ENCODE assay signal across 16 mouse cellular contexts in genomic region chr6:9083851-9084250, GRCm38 (mm10).
"Had no signal": no experiment of that assay in that cellular context is flagged by ENCODE, and none has a peak within 500 bp of the region (broad histone marks: within the 10 kb centered on the region; RNA-seq: fewer than 3 reads in every experiment).

No protein-coding gene starts in this region.

- H3K4me3 ChIP-seq: layer of hippocampus, adult 2 months; limb, embryonic 15.5 days; liver, embryonic 12.5 days; midbrain, embryonic 10.5 days; myocyte; neural tube, embryonic 15.5 days had no signal

- H3K4me1 ChIP-seq: limb, embryonic 15.5 days; liver, embryonic 12.5 days; midbrain, embryonic 10.5 days; neural tube, embryonic 15.5 days had no signal

- DNase-seq: kidney, postnatal 36 days; lung, embryonic 14.5 days; lung, postnatal 10 days; lung, postnatal 4 days; midbrain, embryonic 14.5 days; right cerebral cortex, adult 18-20 months; right cerebral cortex, postnatal 25 days; thymus, postnatal 4 days had no signal

- H3K36me3 ChIP-seq: limb, embryonic 15.5 days; liver, embryonic 12.5 days; midbrain, embryonic 10.5 days; neural tube, embryonic 15.5 days had no signal

- ATAC-seq: liver, embryonic 12.5 days had no signal

- H3K27me3 ChIP-seq: limb, embryonic 15.5 days; liver, embryonic 12.5 days; neural tube, embryonic 15.5 days had no signal

- H3K4me2 ChIP-seq: limb, embryonic 15.5 days; liver, embryonic 12.5 days; lung, embryonic 14.5 days; neural tube, embryonic 15.5 days had no signal

- H3K9me3 ChIP-seq: limb, embryonic 15.5 days; liver, embryonic 12.5 days; midbrain, embryonic 10.5 days; neural tube, embryonic 15.5 days had no signal

- H3K27ac ChIP-seq: kidney, postnatal 0 days; layer of hippocampus, adult 2 months; limb, embryonic 15.5 days; liver, embryonic 12.5 days; midbrain, embryonic 10.5 days; neural tube, embryonic 15.5 days; stomach, postnatal 0 days had no signal

- H3K9ac ChIP-seq: limb, embryonic 15.5 days; liver, embryonic 12.5 days; lung, embryonic 14.5 days; neural tube, embryonic 15.5 days had no signal
